Mouse (Mus musculus): ENCODE data around the gene Rcor1.
A peak's percentile ranks its signal among the peaks of the same experiment; 100 is the strongest.

The Rcor1 gene

GRCm38 (mm10) chr12:111021138-111021537 lies 18.0 kb upstream of the Rcor1 start:
- no peak for DNase-seq (ENCODE audit: low read depth, low spot score)

- DNase-seq (ENCODE audit: low read depth, low spot score): no peak
Measured at GRCm38 (mm10) chr12:111021577-111021976, 17.6 kb upstream of the Rcor1 start.

- DNase-seq (ENCODE audit: low read depth, low spot score): no peak
Measured at GRCm38 (mm10) chr12:111028176-111029167, 10.7 kb upstream of the Rcor1 start.

- DNase-seq (ENCODE audit: low read depth, low spot score): no peak
Measured at GRCm38 (mm10) chr12:111029291-111029890, 9.8 kb upstream of the Rcor1 start.

GRCm38 (mm10) chr12:111032839-111033238 lies 6.3 kb upstream of the Rcor1 start:
- no peak for DNase-seq (ENCODE audit: low read depth, low spot score)

- DNase-seq (ENCODE audit: low read depth, low spot score): no peak
Measured at GRCm38 (mm10) chr12:111035182-111035824, 3.8 kb upstream of the Rcor1 start.

GRCm38 (mm10) chr12:111036198-111036775 lies 2.9 kb upstream of the Rcor1 start:
- no peak for DNase-seq (ENCODE audit: low read depth, low spot score)

GRCm38 (mm10) chr12:111037241-111038180 lies 1.6 kb upstream of the Rcor1 start:
- no peak for DNase-seq (ENCODE audit: low read depth, low spot score)

- DNase-seq (ENCODE audit: low read depth, low spot score): peak; percentile 79
Measured at GRCm38 (mm10) chr12:111038231-111038975, 748 bp upstream of the Rcor1 start.

- no peak for DNase-seq (ENCODE audit: low read depth, low spot score)
Measured at GRCm38 (mm10) chr12:111039771-111040530, 800 bp downstream of the Rcor1 start.

GRCm38 (mm10) chr12:111040531-111040860 lies 1.3 kb downstream of the Rcor1 start:
- DNase-seq (ENCODE audit: low read depth, low spot score): no peak

GRCm38 (mm10) chr12:111041196-111041595 lies 2.0 kb downstream of the Rcor1 start:
- DNase-seq (ENCODE audit: low read depth, low spot score): no peak

- no peak for DNase-seq (ENCODE audit: low read depth, low spot score)
Measured at GRCm38 (mm10) chr12:111042365-111042764, 3.2 kb downstream of the Rcor1 start.

GRCm38 (mm10) chr12:111044880-111045279 lies 5.7 kb downstream of the Rcor1 start:
- DNase-seq (ENCODE audit: low read depth, low spot score): no peak

GRCm38 (mm10) chr12:111046866-111047265 lies 7.7 kb downstream of the Rcor1 start:
- no peak for DNase-seq (ENCODE audit: low read depth, low spot score)

GRCm38 (mm10) chr12:111048201-111048600 lies 9.1 kb downstream of the Rcor1 start:
- DNase-seq (ENCODE audit: low read depth, low spot score): no peak

GRCm38 (mm10) chr12:111050256-111050655 lies 11.1 kb downstream of the Rcor1 start:
- no peak for DNase-seq (ENCODE audit: low read depth, low spot score)

GRCm38 (mm10) chr12:111063361-111063760 lies 24.2 kb downstream of the Rcor1 start:
- no peak for DNase-seq (ENCODE audit: low read depth, low spot score)

- DNase-seq (ENCODE audit: low read depth, low spot score): no peak
Measured at GRCm38 (mm10) chr12:111064220-111064619, 25.1 kb downstream of the Rcor1 start.
